Mouse (Mus musculus): ENCODE measurements around the gene Babam1.

DNA sequence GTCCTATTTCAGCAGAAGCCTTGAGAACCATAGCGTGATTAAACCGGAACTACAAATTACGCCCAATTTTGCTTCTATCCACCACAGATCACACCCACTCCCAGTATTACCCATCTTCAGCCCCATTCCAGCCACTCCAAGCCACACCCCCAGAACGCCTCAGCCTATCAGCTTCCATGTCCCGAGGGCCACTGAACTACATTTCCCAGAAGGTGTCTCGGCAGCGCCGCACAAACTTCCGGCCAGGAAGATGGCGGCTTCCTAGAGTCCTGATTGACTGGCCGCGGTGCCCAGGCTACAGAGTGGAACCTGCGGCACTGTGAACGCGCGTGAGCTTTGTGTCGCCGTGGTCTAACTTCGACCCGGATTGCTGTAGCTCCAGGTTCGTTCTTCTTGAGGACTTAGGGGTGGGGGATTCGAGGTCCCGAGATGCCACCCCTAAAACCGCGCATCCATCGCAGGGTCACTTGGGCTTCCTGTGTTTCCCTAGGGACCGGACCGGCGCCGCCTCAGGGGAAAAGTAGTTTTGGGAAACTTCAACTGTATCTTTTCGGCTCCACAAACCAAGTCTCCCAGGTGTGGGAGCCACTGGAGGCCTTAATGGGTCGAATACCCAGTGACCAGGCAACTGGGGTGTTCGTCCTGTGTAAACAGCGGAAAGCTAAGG, at the start of gene Babam1:
- TF ChIP-seq CTCF (IDR thresholded peaks at IDR 0.05; ENCODE audit: control insufficient read depth, insufficient read depth, low read length): no peak
- TF ChIP-seq POLR2A (IDR thresholded peaks at IDR 0.05; ENCODE audit: borderline replicate concordance, control insufficient read depth, low read depth, low read length): peak; percentile 68; the same call in 1 of the 2 replicates
